Mouse (Mus musculus): ENCODE data around the gene Myo1d. TPM values are rescaled to one million over a fixed set of nuclear protein-coding genes. Genes with fewer than 3 reads are reported as not detected.
A peak's percentile ranks its signal among the peaks of the same experiment; 100 is the strongest.

Gene Myo1d
- polyA plus RNA-seq, 1 experiment = 11.5 TPM

- no peak for TF ChIP-seq CTCF (IDR thresholded peaks at IDR 0.05; ENCODE audit: extremely low read depth, insufficient read depth, low read length)
- no peak for TF ChIP-seq POLR2A (IDR thresholded peaks at IDR 0.05; ENCODE audit: extremely low read depth, insufficient read depth, low read length)
- Histone ChIP-seq H3K4me3 (ENCODE audit: insufficient read depth, low read length) (no peak overlapping the region), H3K4me1 (ENCODE audit: control insufficient read depth, insufficient read depth, low read length) (peaks cover 8% of the 10 kb centered on the region), H3K27ac (ENCODE audit: insufficient read depth, low read length) (no peak overlapping the region)
Measured at GRCm38 (mm10) chr11:80575794-80576193, 204.0 kb downstream of the Myo1d start.

GRCm38 (mm10) chr11:80566286-80566685 lies 213.5 kb downstream of the Myo1d start:
- H3K4me1 ChIP-seq (ENCODE audit: control insufficient read depth, insufficient read depth, low read length) = peaks cover 5% of the 10 kb centered on the region; the same call in 1 of the 2 replicates
- H3K27ac ChIP-seq (ENCODE audit: insufficient read depth, low read length) = no peak overlapping the region
- no peak overlapping the region for H3K4me3 ChIP-seq (ENCODE audit: insufficient read depth, low read length)
- TF ChIP-seq POLR2A (IDR thresholded peaks at IDR 0.05; ENCODE audit: extremely low read depth, insufficient read depth, low read length) (no peak), CTCF (IDR thresholded peaks at IDR 0.05; ENCODE audit: extremely low read depth, insufficient read depth, low read length) (no peak)

GRCm38 (mm10) chr11:80564975-80565965 lies 214.6 kb downstream of the Myo1d start:
- TF ChIP-seq CTCF (IDR thresholded peaks at IDR 0.05; ENCODE audit: extremely low read depth, insufficient read depth, low read length) = no peak
- peaks cover 5% of the 10 kb centered on the region; the same call in 1 of the 2 replicates for H3K4me1 ChIP-seq (ENCODE audit: control insufficient read depth, insufficient read depth, low read length)
- no peak overlapping the region for H3K4me3 ChIP-seq (ENCODE audit: insufficient read depth, low read length)
- no peak overlapping the region for H3K27ac ChIP-seq (ENCODE audit: insufficient read depth, low read length)

- Histone ChIP-seq H3K4me3 (ENCODE audit: insufficient read depth, low read length) (no peak overlapping the region), H3K27ac (ENCODE audit: insufficient read depth, low read length) (no peak overlapping the region), H3K4me1 (ENCODE audit: control insufficient read depth, insufficient read depth, low read length) (peaks cover 5% of the 10 kb centered on the region; the same call in 1 of the 2 replicates)
- no peak for TF ChIP-seq POLR2A (IDR thresholded peaks at IDR 0.05; ENCODE audit: extremely low read depth, insufficient read depth, low read length)
- TF ChIP-seq CTCF (IDR thresholded peaks at IDR 0.05; ENCODE audit: extremely low read depth, insufficient read depth, low read length) = 0 out of 2 replicates have a peak, but pooled peaks have one; percentile 23
Measured at GRCm38 (mm10) chr11:80562479-80562878, 217.3 kb downstream of the Myo1d start.

GRCm38 (mm10) chr11:80560770-80561169 lies 219.1 kb downstream of the Myo1d start:
- no peak overlapping the region for H3K4me3 ChIP-seq (ENCODE audit: insufficient read depth, low read length)
- TF ChIP-seq CTCF (IDR thresholded peaks at IDR 0.05; ENCODE audit: extremely low read depth, insufficient read depth, low read length) (no peak), POLR2A (IDR thresholded peaks at IDR 0.05; ENCODE audit: extremely low read depth, insufficient read depth, low read length) (no peak)
- H3K4me1 ChIP-seq (ENCODE audit: control insufficient read depth, insufficient read depth, low read length) = peaks cover 2% of the 10 kb centered on the region; the same call in 1 of the 2 replicates
- no peak overlapping the region for H3K27ac ChIP-seq (ENCODE audit: insufficient read depth, low read length)

GRCm38 (mm10) chr11:80555416-80555815 lies 224.4 kb downstream of the Myo1d start:
- TF ChIP-seq CTCF (IDR thresholded peaks at IDR 0.05; ENCODE audit: extremely low read depth, insufficient read depth, low read length) = no peak
- TF ChIP-seq POLR2A (IDR thresholded peaks at IDR 0.05; ENCODE audit: extremely low read depth, insufficient read depth, low read length) = no peak
- H3K4me1 ChIP-seq (ENCODE audit: control insufficient read depth, insufficient read depth, low read length) = peaks cover 11% of the 10 kb centered on the region
- H3K27ac ChIP-seq (ENCODE audit: insufficient read depth, low read length) = no peak overlapping the region
- no peak overlapping the region for H3K4me3 ChIP-seq (ENCODE audit: insufficient read depth, low read length)

GRCm38 (mm10) chr11:80553046-80553445 lies 226.8 kb downstream of the Myo1d start:
- Histone ChIP-seq H3K4me3 (ENCODE audit: insufficient read depth, low read length) (no peak overlapping the region), H3K27ac (ENCODE audit: insufficient read depth, low read length) (no peak overlapping the region), H3K4me1 (ENCODE audit: control insufficient read depth, insufficient read depth, low read length) (peaks cover 13% of the 10 kb centered on the region)
- TF ChIP-seq POLR2A (IDR thresholded peaks at IDR 0.05; ENCODE audit: extremely low read depth, insufficient read depth, low read length) (no peak), CTCF (IDR thresholded peaks at IDR 0.05; ENCODE audit: extremely low read depth, insufficient read depth, low read length) (no peak)

- Histone ChIP-seq H3K27ac (ENCODE audit: insufficient read depth, low read length) (peak overlapping the region; percentile 84), H3K4me3 (ENCODE audit: insufficient read depth, low read length) (no peak overlapping the region), H3K4me1 (ENCODE audit: control insufficient read depth, insufficient read depth, low read length) (peaks cover 13% of the 10 kb centered on the region)
- no peak for TF ChIP-seq CTCF (IDR thresholded peaks at IDR 0.05; ENCODE audit: extremely low read depth, insufficient read depth, low read length)
- no peak for TF ChIP-seq POLR2A (IDR thresholded peaks at IDR 0.05; ENCODE audit: extremely low read depth, insufficient read depth, low read length)
Measured at GRCm38 (mm10) chr11:80551634-80552033, 228.2 kb downstream of the Myo1d start.

- TF ChIP-seq CTCF (IDR thresholded peaks at IDR 0.05; ENCODE audit: extremely low read depth, insufficient read depth, low read length) (no peak), POLR2A (IDR thresholded peaks at IDR 0.05; ENCODE audit: extremely low read depth, insufficient read depth, low read length) (no peak)
- peak overlapping the region; percentile 4; the same call in 1 of the 2 replicates for H3K27ac ChIP-seq (ENCODE audit: insufficient read depth, low read length)
- H3K4me1 ChIP-seq (ENCODE audit: control insufficient read depth, insufficient read depth, low read length) = peaks cover 13% of the 10 kb centered on the region
- H3K4me3 ChIP-seq (ENCODE audit: insufficient read depth, low read length) = no peak overlapping the region
Measured at GRCm38 (mm10) chr11:80550264-80550663, 229.6 kb downstream of the Myo1d start.

- no peak for TF ChIP-seq CTCF (IDR thresholded peaks at IDR 0.05; ENCODE audit: extremely low read depth, insufficient read depth, low read length)
- no peak overlapping the region for H3K4me3 ChIP-seq (ENCODE audit: insufficient read depth, low read length)
- 0 out of 2 replicates have a peak overlapping the region, but pooled peaks have one; percentile 4 for H3K27ac ChIP-seq (ENCODE audit: insufficient read depth, low read length)
- H3K4me1 ChIP-seq (ENCODE audit: control insufficient read depth, insufficient read depth, low read length) = peaks cover 13% of the 10 kb centered on the region
Measured at GRCm38 (mm10) chr11:80549854-80550253, 230.0 kb downstream of the Myo1d start.
